Comparison of ENCODE assay signal across 9 mouse cellular contexts in the genomic region with DNA sequence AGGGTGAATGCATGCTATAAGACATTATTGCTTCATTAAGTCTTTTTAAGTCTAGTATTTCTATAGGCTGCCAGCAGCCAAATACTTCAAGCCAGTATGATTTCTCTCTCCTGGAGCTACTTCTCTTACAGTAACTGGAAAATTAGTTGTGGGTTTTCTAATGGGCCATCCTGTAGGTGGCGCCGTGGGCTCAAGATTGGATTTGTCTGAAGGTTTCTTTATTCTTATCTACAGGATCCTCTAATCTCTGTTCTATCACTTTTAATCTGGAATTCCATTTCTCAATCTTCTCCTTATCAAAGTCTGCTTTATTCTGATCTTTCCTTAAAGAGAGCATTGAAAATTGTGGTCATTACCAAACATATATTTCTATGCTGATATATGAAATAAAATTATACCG. TPM values are rescaled to one million over a fixed set of nuclear protein-coding genes. Genes with fewer than 3 reads are reported as not detected.
DNase-seq lines count a peak whose midpoint lies in the region; ATAC-seq and TF ChIP-seq lines count a peak whose summit lies in the region.
"Had no signal": no experiment of that assay in that cellular context is flagged by ENCODE, and none has a peak within 500 bp of the region (broad histone marks: within the 10 kb centered on the region; RNA-seq: fewer than 3 reads in every experiment).

No protein-coding gene starts in this region.

- no peak overlapping the region for H3K4me3 ChIP-seq in spleen, adult 2 months (ENCODE audit: extremely low read depth, insufficient read depth, insufficient read length)

- no peak overlapping the region for H3K27ac ChIP-seq in spleen, adult 2 months (ENCODE audit: insufficient read depth, low read length)

- H3K4me1 ChIP-seq in spleen, adult 2 months (ENCODE audit: control insufficient read depth, insufficient read depth, insufficient read length), result no peaks in the 10 kb centered on the region

- DNase-seq in frontal cortex, postnatal 36 days (ENCODE audit: low spot score in 2 of 2), result peak; percentile 6 to 51
- DNase-seq in spleen, adult 2 months (ENCODE audit: low read depth in 1 of 2, low spot score in 2 of 2), result peak; percentile 22 to 24
- no peak for DNase-seq in spleen, adult 12 weeks (ENCODE audit: low spot score)
- peak; percentile 26 for DNase-seq in cerebellum, adult 9-10 months
- peak; percentile 48 for DNase-seq in kidney, postnatal 14 days
- DNase-seq in lung, postnatal 10 days, result peak; percentile 51

- no peaks in the 10 kb centered on the region for H3K27me3 ChIP-seq in spleen, adult 2 months (ENCODE audit: control insufficient read depth, insufficient read depth, low read length)

- 33% methylated on average over 3 of the region's 3 CpGs for WGBS in spleen, adult 2 months

- H3K36me3 ChIP-seq in spleen, adult 2 months (ENCODE audit: control insufficient read depth, insufficient read depth, low read length), result no peaks in the 10 kb centered on the region

- TF ChIP-seq POLR2A in spleen, adult 2 months (IDR thresholded peaks at IDR 0.05; ENCODE audit: low read depth, low read length), result no peak

- ATAC-seq in frontal cortex, adult (ENCODE audit: low TSS enrichment), result no peak
- ATAC-seq in erythroblast, adult 5-6 weeks (replicated peaks; ENCODE audit: low FRiP score, poor library complexity, severe bottlenecking), result no peak

- TF ChIP-seq CTCF in spleen, adult 2 months (IDR thresholded peaks at IDR 0.05; ENCODE audit: extremely low read depth, insufficient read depth, insufficient read length, insufficient replicate concordance), result 0 out of 2 replicates have a peak, but pooled peaks have one; percentile 11

RNA-seq across cellular contexts. Expression of a gene that starts 27.0 kb away (rescaled TPM):
- polyA plus RNA-seq in spleen, adult 2 months (2012; rRNA removed), result not detected in 2 replicates
- not detected in 2 replicates for total RNA-seq in erythroblast, adult 5-6 weeks (2015; ENCODE audit: low replicate concordance)
- total RNA-seq in erythroblast, adult 5-6 weeks (2017; ENCODE audit: low replicate concordance), result not detected in 2 replicates
- total RNA-seq: hematopoietic stem cell, adult 5-6 weeks had no signal

RNA-seq across cellular contexts. Expression of a gene that starts 51.2 kb away (rescaled TPM):
- 142 and 207 TPM in 2 replicates for polyA plus RNA-seq in spleen, adult 2 months (2012; rRNA removed)
- total RNA-seq in erythroblast, adult 5-6 weeks (2015; ENCODE audit: low replicate concordance), result 28.2 and 55.5 TPM in 2 replicates
- 4.3 and 25.0 TPM in 2 replicates for total RNA-seq in erythroblast, adult 5-6 weeks (2017; ENCODE audit: low replicate concordance)

RNA-seq across cellular contexts. Expression of a gene that starts 53.1 kb away (rescaled TPM):
- 20.3 and 21.6 TPM in 2 replicates for polyA plus RNA-seq in spleen, adult 2 months (2012; rRNA removed)
- 24.5 and 32.9 TPM in 2 replicates for total RNA-seq in erythroblast, adult 5-6 weeks (2015; ENCODE audit: low replicate concordance)
- total RNA-seq in erythroblast, adult 5-6 weeks (2017; ENCODE audit: low replicate concordance), result 15.5 and 16.6 TPM in 2 replicates
